Mouse (Mus musculus) spleen, embryonic (tissue): ENCODE measurements around the gene Cotl1.

ENCODE experiments used
- CTCF ChIA-PET: fragments of 350-600 bp; sonication (Branson Sonifier 250); formaldehyde crosslinking; loops from one replicate; lab custom pipeline; 2022; lab: Charles Lee

Cotl1 gene

GRCm38 (mm10) chr8:119823278-119823677 is 17.1 kb downstream of the Cotl1 start:
- CTCF ChIA-PET, result interaction anchor here (0.6 kb wide), 1 partner anchor 54 kb away, joined by 13 read pairs; no protein-coding TSS in a partner anchor

- CTCF ChIA-PET, result no interaction called here
These were observed 18.7 kb downstream of the Cotl1 start for GRCm38 (mm10) chr8:119821691-119822090.

GRCm38 (mm10) chr8:119819976-119820375 is 20.4 kb downstream of the Cotl1 start:
- CTCF ChIA-PET, result no interaction called here

GRCm38 (mm10) chr8:119819316-119819715 is 21.0 kb downstream of the Cotl1 start:
- CTCF ChIA-PET, result interaction anchor here (0.6 kb wide), 2 partner anchors 10 to 23 kb away, joined by 10 to 14 read pairs; no protein-coding TSS in a partner anchor

GRCm38 (mm10) chr8:119817446-119817845 is 22.9 kb downstream of the Cotl1 start:
- CTCF ChIA-PET, result no interaction called here

GRCm38 (mm10) chr8:119816219-119816618 is 24.1 kb downstream of the Cotl1 start:
- CTCF ChIA-PET, result no interaction called here

- CTCF ChIA-PET, result interaction anchor here (0.6 to 1.2 kb wide), 2 partner anchors 30 to 374 kb away, joined by 3 to 4 read pairs; no protein-coding TSS in a partner anchor
These were observed 27.5 kb downstream of the Cotl1 start for GRCm38 (mm10) chr8:119812650-119813431.

- CTCF ChIA-PET, result interaction anchor here (0.6 to 1.2 kb wide), 2 partner anchors 30 to 39 kb away, joined by 3 to 4 read pairs; no protein-coding TSS in a partner anchor
These were observed 28.4 kb downstream of the Cotl1 start for GRCm38 (mm10) chr8:119811925-119812324.

GRCm38 (mm10) chr8:119810953-119811499 is 29.3 kb downstream of the Cotl1 start:
- CTCF ChIA-PET, result no interaction called here

GRCm38 (mm10) chr8:119810127-119810868 is 30.0 kb downstream of the Cotl1 start:
- CTCF ChIA-PET, result interaction anchor here (0.7 kb wide), 1 partner anchor 153 kb away, joined by 3 read pairs; no protein-coding TSS in a partner anchor

GRCm38 (mm10) chr8:119809620-119810019 is 30.7 kb downstream of the Cotl1 start:
- CTCF ChIA-PET, result no interaction called here

GRCm38 (mm10) chr8:119807687-119808086 is 32.7 kb downstream of the Cotl1 start:
- CTCF ChIA-PET, result interaction anchor here (0.6 kb wide), 1 partner anchor 34 kb away, joined by 3 read pairs; no protein-coding TSS in a partner anchor

- CTCF ChIA-PET, result no interaction called here
These were observed 33.7 kb downstream of the Cotl1 start for GRCm38 (mm10) chr8:119806422-119807263.

- CTCF ChIA-PET, result interaction anchor here (0.6 kb wide), 1 partner anchor 35 kb away, joined by 3 read pairs; the partner anchor contains the start of gene Cotl1
These were observed 35.1 kb downstream of the Cotl1 start for GRCm38 (mm10) chr8:119805275-119805674.

GRCm38 (mm10) chr8:119802592-119802991 is 37.8 kb downstream of the Cotl1 start:
- CTCF ChIA-PET, result interaction anchor here (1.4 kb wide), 1 partner anchor 23 kb away, joined by 3 read pairs; no protein-coding TSS in a partner anchor

- CTCF ChIA-PET, result interaction anchor here (0.7 to 0.8 kb wide), 2 partner anchors 28 to 38 kb away, joined by 4 to 5 read pairs; no protein-coding TSS in a partner anchor
These were observed 39.2 kb downstream of the Cotl1 start for GRCm38 (mm10) chr8:119801168-119801567.

- CTCF ChIA-PET, result no interaction called here
These were observed 41.4 kb downstream of the Cotl1 start for GRCm38 (mm10) chr8:119798965-119799264.

GRCm38 (mm10) chr8:119798170-119798964 is 42.0 kb downstream of the Cotl1 start:
- CTCF ChIA-PET, result no interaction called here

- CTCF ChIA-PET, result interaction anchor here (0.6 kb wide), 1 partner anchor 48 kb away, joined by 3 read pairs; no protein-coding TSS in a partner anchor
These were observed 44.7 kb downstream of the Cotl1 start for GRCm38 (mm10) chr8:119795651-119796050.

- CTCF ChIA-PET, result no interaction called here
These were observed 45.7 kb downstream of the Cotl1 start for GRCm38 (mm10) chr8:119794689-119795088.
